Mouse (Mus musculus) urinary bladder, adult 2 months (tissue): ENCODE measurements around the gene Vmn1r6. TPM values are rescaled to one million over a fixed set of nuclear protein-coding genes. Genes with fewer than 3 reads are reported as not detected.
"Not testable (repeated sequence)": the region's sequence is repeated elsewhere in the genome, so short reads cannot be mapped to it uniquely, and the experiment has no call there.

Source experiments
- DNase-seq: peaks from one replicate; pipeline ENCODE4 v3.0.0; 2022; ENCODE audit warnings: low spot score
- polyA plus RNA-seq: library from polyadenylated mRNA; depleted of rRNA; stranded (reverse); fragments of >200 nt; gene quantifications from 2 replicates; pipeline ENCODE4 v1.2.3, GENCODE M21; 2012; rRNA removed

The Vmn1r6 gene
- not detected in 2 replicates for polyA plus RNA-seq

DNA sequence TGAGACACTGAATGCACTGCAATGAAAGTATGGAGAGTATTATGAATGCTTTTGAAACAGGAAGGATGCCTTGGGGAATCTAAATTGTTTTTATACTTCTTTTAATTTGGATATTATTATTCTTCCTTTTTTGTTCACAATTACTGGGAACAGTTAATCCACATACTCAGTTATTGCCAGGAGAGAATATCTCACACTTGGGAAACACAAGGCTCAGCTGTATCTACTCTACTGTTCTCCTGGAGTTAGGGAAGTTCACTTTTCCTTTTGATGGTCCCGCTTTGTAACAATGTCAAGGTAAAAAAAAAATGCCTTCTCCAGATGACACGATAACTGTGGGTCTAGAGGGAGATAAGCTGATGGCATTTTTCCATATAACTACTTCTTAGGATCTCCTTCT lies at the start of gene Vmn1r6:
TSS of gene Vmn1r6 (plus strand) at position 301 of the 400 bp plus-strand sequence.
- DNase-seq = no peak

- no peak for DNase-seq
Measured at GRCm38 (mm10) chr6:56956436-56956835, 40.6 kb upstream of the Vmn1r6 start.

DNA sequence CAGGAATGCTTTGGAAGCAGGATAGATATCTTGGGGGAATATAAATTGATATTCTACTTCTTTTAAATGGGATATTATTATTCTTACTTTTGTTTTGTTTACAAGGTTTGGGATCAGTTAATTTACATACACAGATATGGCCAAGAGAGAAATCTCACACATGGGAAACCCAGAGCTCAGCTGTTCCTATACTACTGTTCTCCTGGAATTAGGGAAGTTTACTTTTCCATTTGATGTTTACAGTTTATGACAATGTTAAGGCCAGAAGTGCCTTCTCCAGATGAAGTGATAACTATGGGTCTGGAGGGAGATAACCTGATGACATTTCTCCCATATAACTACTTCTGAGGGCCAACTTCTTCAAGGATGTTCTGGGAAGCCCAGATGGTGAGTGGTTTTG lies 27.1 kb upstream of the Vmn1r6 start, which contains the start of gene Vmn1r5:
TSS of gene Vmn1r5 (plus strand) at position 301 of the 400 bp plus-strand sequence.
- no peak for DNase-seq

DNA sequence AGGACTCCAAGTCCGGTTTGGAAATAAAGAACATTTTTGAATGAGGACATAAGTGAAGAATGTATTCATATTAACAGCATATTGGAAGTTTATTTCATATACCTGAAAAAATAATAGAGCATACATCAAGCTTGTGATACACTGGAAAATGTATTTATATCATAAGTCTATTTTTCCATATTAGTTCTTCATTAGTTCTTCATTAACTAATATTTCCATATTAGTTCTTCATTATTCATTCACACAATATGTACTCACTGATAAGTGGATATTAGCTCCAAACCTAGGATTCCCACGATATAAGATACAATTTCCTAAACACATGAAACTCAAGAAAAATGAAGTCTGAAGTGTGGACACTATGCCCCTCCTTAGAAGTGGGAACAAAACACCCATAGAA lies 28.2 kb downstream of the Vmn1r6 start, which contains the start of gene Vmn1r7:
TSS of gene Vmn1r7 (minus strand) at position 101 of the 400 bp plus-strand sequence.
- DNase-seq = not testable (repeated sequence)

DNA sequence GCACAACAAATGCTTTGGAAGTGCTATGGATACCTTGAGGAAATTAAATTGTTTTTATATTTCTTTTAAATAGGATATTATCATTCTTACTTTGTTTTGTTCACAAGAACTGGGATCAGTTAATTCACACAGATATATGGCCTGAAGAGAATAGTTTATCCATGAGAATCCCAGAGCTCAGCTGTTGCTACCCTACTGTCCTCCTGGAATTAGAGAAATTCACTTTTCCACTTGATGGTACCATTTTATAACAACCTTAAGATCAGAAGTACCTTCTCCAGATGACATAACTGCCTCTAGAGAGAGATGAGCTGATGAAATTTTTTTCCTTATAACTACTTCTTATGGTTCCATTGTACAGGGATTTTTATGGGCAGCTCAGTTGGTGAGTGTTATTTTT lies 34.9 kb downstream of the Vmn1r6 start, which contains the start of gene Vmn1r8:
TSS of gene Vmn1r8 (plus strand) at position 301 of the 400 bp plus-strand sequence.
- no peak for DNase-seq

GRCm38 (mm10) chr6:57034674-57035073 lies 37.6 kb downstream of the Vmn1r6 start:
- DNase-seq = no peak

Other genes with a start within 250 kb of the Vmn1r6 start
- 20.2 and 21.2 TPM in 2 replicates for gene Kbtbd2, start 199.4 kb upstream of the Vmn1r6 start, polyA plus RNA-seq
- 130 and 159 TPM in 2 replicates for gene Fkbp9, start 165.2 kb upstream of the Vmn1r6 start, polyA plus RNA-seq
- 24.3 and 29.7 TPM in 2 replicates for gene Nt5c3, start 73.3 kb upstream of the Vmn1r6 start, polyA plus RNA-seq
- gene Vmn1r4, start 73.2 kb upstream of the Vmn1r6 start, polyA plus RNA-seq = 0.26 and 0.32 TPM in 2 replicates
- gene Vmn1r5, start 27.0 kb upstream of the Vmn1r6 start, polyA plus RNA-seq = 0.07 TPM in 1 of 2 replicates, not detected in the other
- not detected in 2 replicates for gene Vmn1r7, start 28.1 kb downstream of the Vmn1r6 start, polyA plus RNA-seq
- not detected in 2 replicates for gene Vmn1r8, start 35.0 kb downstream of the Vmn1r6 start, polyA plus RNA-seq
- not detected in 2 replicates for gene Vmn1r9, start 69.5 kb downstream of the Vmn1r6 start, polyA plus RNA-seq
- gene Vmn1r10, start 112.2 kb downstream of the Vmn1r6 start, polyA plus RNA-seq = not detected in 2 replicates
- gene Vmn1r11, start 136.2 kb downstream of the Vmn1r6 start, polyA plus RNA-seq = not detected in 2 replicates
- gene Vmn1r12, start 159.7 kb downstream of the Vmn1r6 start, polyA plus RNA-seq = not detected in 2 replicates
- gene Vmn1r13, start 206.0 kb downstream of the Vmn1r6 start, polyA plus RNA-seq = not detected in 2 replicates
- not detected in 2 replicates for gene Vmn1r14, start 234.4 kb downstream of the Vmn1r6 start, polyA plus RNA-seq